Mouse (Mus musculus) testis, postnatal 14 days (tissue): ENCODE measurements at regions not wholly inside any gene's neighbourhood (a gene's known extent, or its start where the extent isn't known, plus 50 kb on each side); places are given as distances from the start of the nearest gene placed in this dataset.

Source experiments
- DNase-seq: peaks from one replicate; pipeline ENCODE4 v3.0.0; 2021; ENCODE audit warnings: low spot score

DNA sequence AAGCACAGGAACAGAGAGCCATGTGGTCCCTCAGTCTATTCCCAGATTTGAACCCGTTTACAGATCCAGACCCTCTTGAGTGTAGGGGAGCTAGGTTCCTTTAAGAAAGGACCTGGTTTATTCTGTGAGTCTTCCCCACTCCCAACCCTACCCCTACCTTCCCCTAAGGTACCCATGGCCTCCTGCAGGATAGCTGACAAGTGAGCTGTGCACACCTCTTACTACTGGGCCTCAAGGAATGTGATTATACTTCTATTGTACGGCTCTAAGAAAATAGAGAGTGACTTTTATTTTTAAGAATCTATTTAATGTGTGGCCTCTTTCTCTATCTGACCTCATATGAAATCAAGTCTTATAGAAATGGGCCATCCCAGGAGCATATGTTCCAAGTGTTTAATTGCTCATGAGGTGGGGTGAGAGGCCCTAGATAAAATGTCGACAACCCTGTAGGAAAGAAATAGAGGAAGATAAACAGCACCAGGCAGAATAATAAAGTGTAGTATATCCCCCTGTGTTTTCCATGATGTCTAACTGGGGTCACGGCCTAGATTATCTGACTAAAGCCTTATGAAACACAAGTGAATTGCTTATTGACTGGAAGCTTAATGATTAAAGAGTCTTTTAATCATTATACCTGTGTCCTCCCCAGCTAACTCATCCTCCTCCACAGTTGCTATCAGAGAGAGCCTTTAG, 145.7 kb upstream of the Cdh5 start:
- no peak for DNase-seq

DNA sequence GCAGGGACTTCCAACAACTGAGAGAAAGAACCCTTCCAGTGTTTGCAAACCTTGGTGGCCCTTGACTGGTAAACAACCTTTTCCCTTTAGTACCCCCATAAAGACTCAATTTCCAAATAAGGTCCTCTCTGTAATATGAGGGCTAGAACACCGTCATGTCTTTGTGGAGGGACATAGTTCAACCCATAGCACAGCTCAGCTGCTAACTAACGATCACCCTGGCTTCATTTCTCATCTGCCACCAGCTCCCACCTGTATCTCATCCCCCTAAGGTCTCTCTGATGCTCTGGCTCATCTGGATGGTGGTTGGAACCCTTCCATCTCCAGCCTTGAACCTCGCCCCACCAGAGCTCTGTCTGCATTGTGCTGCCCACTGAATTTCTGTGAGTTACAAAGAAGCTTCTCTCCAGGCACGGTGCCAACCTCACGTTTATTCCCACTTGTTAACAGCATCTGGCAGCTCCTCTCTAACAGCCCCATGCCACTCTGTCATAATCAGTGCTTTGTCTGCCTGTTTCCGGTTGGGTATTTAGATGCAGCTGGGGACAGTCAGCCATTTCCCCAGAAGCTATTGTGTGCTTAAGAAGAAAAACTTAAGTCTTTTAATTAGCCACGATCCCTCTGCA, 137.0 kb upstream of the Cdh5 start:
- no peak for DNase-seq

- DNase-seq = no peak
These were observed 131.5 kb upstream of the Cdh5 start for GRCm38 (mm10) chr8:103969929-103970328.

- DNase-seq = no peak
These were observed 130.9 kb upstream of the Cdh5 start for GRCm38 (mm10) chr8:103970511-103970910.

DNA sequence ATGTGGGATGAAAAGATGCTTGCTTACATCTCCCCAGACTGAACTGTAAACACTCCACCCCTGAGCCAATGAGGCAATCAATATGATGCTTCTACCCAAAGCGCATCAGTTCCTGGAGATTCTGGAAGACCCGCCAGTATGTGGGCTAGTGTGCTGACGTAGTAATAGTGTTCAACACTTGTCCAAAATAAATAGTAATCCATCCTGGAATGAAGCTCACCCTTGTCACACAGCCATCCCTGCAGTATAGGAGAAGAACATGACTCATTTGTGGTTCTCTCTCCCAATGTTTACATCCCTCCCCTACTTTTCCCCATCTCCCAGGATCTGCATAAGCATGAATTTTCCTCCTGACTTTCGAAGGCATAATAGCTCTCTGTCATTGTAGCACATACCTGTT, 130.5 kb upstream of the Cdh5 start:
- DNase-seq = no peak

- no peak for DNase-seq
These were observed 124.9 kb upstream of the Cdh5 start for GRCm38 (mm10) chr8:103976488-103976887.

DNA sequence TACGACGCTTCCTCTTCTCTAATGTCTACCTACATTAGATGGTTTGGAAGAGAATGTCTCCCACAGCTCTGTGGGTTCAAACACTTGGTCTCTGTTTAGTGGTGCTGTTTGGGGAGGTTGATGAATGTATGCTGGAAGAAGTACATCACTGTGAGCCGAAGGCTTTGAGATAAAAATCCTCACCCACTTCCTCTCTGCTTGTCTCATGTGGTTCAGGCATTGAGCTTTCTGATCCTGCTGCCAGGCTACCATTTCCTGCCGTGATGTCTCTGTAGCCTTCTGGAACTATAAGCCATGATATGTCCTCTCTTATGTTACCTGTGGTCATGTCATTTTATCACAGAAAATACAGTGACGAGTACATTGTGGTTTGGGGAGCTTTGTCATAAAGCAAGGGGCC, 122.5 kb upstream of the Cdh5 start:
- no peak for DNase-seq

DNA sequence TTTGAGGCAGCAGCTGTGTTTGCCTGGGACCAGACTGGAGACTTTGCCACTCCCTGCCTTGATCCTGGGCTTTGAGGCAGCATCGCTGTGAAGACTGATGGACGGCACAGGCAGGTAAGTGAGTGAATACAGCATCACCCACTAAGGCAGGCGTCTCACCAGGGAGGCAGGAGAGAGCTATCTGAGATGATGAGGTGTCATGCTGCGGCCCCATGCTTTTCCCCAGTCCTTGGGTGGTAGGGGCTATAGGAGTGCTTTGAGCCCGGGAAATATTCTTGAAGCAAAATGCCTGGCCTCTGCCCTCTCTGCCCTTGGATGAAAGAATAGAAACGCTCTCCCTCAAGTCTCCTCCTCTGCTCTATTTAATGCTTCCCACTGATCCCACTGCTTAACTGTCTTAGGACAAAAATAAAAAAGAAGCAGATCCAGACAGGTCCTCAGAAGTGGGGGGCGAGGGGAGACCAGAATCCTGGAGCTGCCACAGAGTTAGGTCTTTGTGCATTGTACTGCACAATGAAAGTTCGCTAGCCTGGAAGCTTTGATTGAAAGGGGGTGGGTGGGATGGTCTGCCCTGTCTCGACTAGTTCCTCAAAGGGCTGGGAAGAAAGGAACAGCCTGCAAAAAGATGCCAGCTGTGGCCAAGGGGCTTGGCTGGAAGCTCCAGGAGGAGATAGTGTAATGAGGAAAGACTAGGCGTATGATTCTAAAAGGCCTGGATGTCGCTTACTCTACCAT, 117.4 kb upstream of the Cdh5 start:
- DNase-seq = no peak

DNA sequence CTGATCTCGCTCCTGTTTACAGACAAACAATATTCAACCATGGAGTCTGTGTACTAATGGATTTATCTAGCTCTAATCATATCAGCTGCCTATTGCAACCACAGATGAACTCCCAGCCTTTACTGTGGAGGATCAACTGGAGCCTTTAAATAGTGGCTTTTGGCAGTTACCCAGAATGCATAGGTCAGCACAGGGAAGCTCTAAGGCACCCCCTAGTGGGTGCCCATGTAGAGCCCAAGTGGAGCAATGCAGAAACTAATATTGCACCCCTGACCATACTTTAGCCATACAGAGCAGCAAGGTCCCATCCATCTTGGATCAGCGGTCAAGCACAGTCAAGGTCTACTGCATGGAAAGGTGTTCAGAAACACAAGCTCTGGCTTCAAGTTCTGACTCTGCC, 115.8 kb upstream of the Cdh5 start:
- DNase-seq = no peak

- no peak for DNase-seq
These were observed 107.5 kb upstream of the Cdh5 start for GRCm38 (mm10) chr8:103993897-103994296.

GRCm38 (mm10) chr8:103998143-103998542, 103.3 kb upstream of the Cdh5 start:
- no peak for DNase-seq

GRCm38 (mm10) chr8:104007209-104007608, 94.2 kb upstream of the Cdh5 start:
- no peak for DNase-seq

- no peak for DNase-seq
These were observed 92.7 kb upstream of the Cdh5 start for GRCm38 (mm10) chr8:104008756-104009155.

GRCm38 (mm10) chr8:104009306-104009705, 92.1 kb upstream of the Cdh5 start:
- no peak for DNase-seq

GRCm38 (mm10) chr8:104022231-104022630, 79.2 kb upstream of the Cdh5 start:
- no peak for DNase-seq

- no peak for DNase-seq
These were observed 78.5 kb upstream of the Cdh5 start for GRCm38 (mm10) chr8:104022691-104023509.

- no peak for DNase-seq
These were observed 74.1 kb upstream of the Cdh5 start for GRCm38 (mm10) chr8:104027161-104027821.

DNA sequence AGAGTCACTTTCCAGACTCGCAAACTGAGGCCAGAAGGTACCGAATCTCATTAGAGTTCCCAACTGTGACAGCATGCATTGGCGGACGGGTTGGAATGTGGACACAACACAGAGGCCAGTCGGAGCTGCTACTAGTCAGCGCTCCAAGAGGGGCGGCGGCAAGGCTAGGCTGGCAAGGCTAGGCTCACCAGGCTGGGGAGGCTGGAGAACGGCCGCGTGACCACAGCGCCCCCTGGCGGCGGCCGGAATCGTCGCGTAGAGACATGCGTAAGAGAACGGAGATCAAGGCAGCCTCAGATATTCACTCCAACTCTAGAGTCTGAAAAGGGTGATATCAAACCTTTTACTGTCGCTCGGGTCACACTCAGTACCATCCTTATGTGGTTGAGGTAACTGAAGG, 72.8 kb upstream of the Cdh5 start:
- DNase-seq = peak; percentile 72

DNA sequence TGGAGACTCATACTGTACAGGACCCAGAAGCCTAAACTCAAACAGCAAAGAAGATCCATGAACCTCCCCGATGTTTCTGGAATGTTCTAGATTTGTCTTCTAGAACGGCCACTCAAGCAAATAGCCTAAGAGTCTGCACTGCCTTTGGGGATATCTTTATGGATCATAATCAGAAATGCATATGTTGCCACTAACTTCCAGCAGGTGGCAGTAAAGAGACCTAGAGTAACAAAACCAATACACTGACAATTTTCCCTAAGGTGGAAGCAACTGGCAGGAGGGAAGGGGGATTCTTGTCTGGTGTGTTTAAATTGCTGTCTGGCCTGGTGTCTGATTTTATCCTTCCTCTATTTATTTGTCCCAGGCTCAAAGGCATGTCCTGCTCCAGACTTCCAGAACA, 69.2 kb upstream of the Cdh5 start:
- DNase-seq = no peak

DNA sequence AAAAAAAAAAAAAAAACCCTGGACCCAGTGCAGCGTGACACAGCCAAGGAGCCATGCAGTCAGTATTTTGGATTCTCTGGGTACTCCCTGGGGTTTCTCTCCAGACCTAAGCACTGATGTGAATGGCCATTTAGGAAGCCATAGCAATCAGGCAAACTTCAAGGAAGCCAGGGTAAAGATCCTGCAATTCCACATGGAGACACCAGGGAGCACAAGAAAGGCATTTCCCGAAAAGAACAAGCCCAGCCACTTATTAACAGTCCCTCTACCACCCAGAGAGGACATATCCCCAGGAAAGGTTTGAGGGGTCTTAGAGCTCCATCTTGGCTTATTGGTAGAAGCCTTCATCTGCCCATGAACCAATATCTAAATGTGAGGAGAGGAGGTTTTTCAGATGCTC, 68.3 kb upstream of the Cdh5 start:
- no peak for DNase-seq

- no peak for DNase-seq
These were observed 67.1 kb upstream of the Cdh5 start for GRCm38 (mm10) chr8:104034286-104034685.
